Mouse (Mus musculus) liver, embryonic 14.5 days (tissue): Measurements from ENCODE around the gene Polr3e.

Source experiments
- CTCF ChIP-seq: IDR thresholded peaks from 2 replicates; pipeline ENCODE4 v1.5.1; 2016; ENCODE audit warnings: antibody characterized with exemption, low read depth, control low read depth
- EP300 ChIP-seq: IDR thresholded peaks from 2 replicates; pipeline ENCODE4 v1.6.1; 2016; ENCODE audit warnings: antibody characterized with exemption, low read depth

- TF ChIP-seq CTCF (no peak), EP300 (no peak)
These were observed 43.5 kb upstream of the Polr3e start for GRCm38 (mm10) chr7:120874021-120874420.
